Mouse (Mus musculus): Measurements from ENCODE around the gene Usp39. TPM values are rescaled to one million over a fixed set of nuclear protein-coding genes. Genes with fewer than 3 reads are reported as not detected.

Gene Usp39
- total RNA-seq (2015) (66.8 and 71.3 TPM in 2 replicates), total RNA-seq (2017) (113 and 115 TPM in 2 replicates)

GRCm38 (mm10) chr6:72345074-72345567 lies at the start of gene Usp39:
Gene Usp39 (minus strand): TSS chr6:72345184.
- ATAC-seq (replicated peaks; ENCODE audit: poor library complexity) = peak; percentile 80

- ATAC-seq (replicated peaks; ENCODE audit: poor library complexity) = no peak
Observed at GRCm38 (mm10) chr6:72392341-72392740, 47.4 kb upstream of the Usp39 start.

GRCm38 (mm10) chr6:72390795-72391521 lies 46.0 kb upstream of the Usp39 start:
- ATAC-seq (replicated peaks; ENCODE audit: poor library complexity) = peak; percentile 21

GRCm38 (mm10) chr6:72389941-72390771 lies 45.2 kb upstream of the Usp39 start, which contains the start of gene Vamp8:
Gene Vamp8 (minus strand): TSS chr6:72390703.
- peak; percentile 45 for ATAC-seq (replicated peaks; ENCODE audit: poor library complexity)

- peak; percentile 76 for ATAC-seq (replicated peaks; ENCODE audit: poor library complexity)
Observed at GRCm38 (mm10) chr6:72389471-72389940, 44.5 kb upstream of the Usp39 start.

GRCm38 (mm10) chr6:72388791-72389329 lies 43.9 kb upstream of the Usp39 start:
- no peak for ATAC-seq (replicated peaks; ENCODE audit: poor library complexity)

- ATAC-seq (replicated peaks; ENCODE audit: poor library complexity) = no peak
Observed at GRCm38 (mm10) chr6:72388266-72388665, 43.3 kb upstream of the Usp39 start.

- no peak for ATAC-seq (replicated peaks; ENCODE audit: poor library complexity)
Observed at GRCm38 (mm10) chr6:72387816-72388215, 42.8 kb upstream of the Usp39 start.

GRCm38 (mm10) chr6:72386561-72386960 lies 41.6 kb upstream of the Usp39 start:
- ATAC-seq (replicated peaks; ENCODE audit: poor library complexity) = no peak

- no peak for ATAC-seq (replicated peaks; ENCODE audit: poor library complexity)
Observed at GRCm38 (mm10) chr6:72385258-72385657, 40.3 kb upstream of the Usp39 start.

GRCm38 (mm10) chr6:72383952-72384351 lies 39.0 kb upstream of the Usp39 start:
- ATAC-seq (replicated peaks; ENCODE audit: poor library complexity) = peak; percentile 60

- ATAC-seq (replicated peaks; ENCODE audit: poor library complexity) = no peak
Observed at GRCm38 (mm10) chr6:72383142-72383820, 38.3 kb upstream of the Usp39 start.

GRCm38 (mm10) chr6:72382494-72382893 lies 37.5 kb upstream of the Usp39 start:
- no peak for ATAC-seq (replicated peaks; ENCODE audit: poor library complexity)

- peak; percentile 76 for ATAC-seq (replicated peaks; ENCODE audit: poor library complexity)
Observed at GRCm38 (mm10) chr6:72380131-72380770, 35.3 kb upstream of the Usp39 start, which contains the start of gene Vamp5. Gene Vamp5 (minus strand): TSS chr6:72380468.

- ATAC-seq (replicated peaks; ENCODE audit: poor library complexity) = peak; percentile 18; the same call in 1 of the 2 replicates
Observed at GRCm38 (mm10) chr6:72379377-72380130, 34.6 kb upstream of the Usp39 start.

GRCm38 (mm10) chr6:72378510-72379234 lies 33.7 kb upstream of the Usp39 start:
- no peak for ATAC-seq (replicated peaks; ENCODE audit: poor library complexity)

GRCm38 (mm10) chr6:72374820-72375563 lies 30.0 kb upstream of the Usp39 start:
- peak; percentile 67 for ATAC-seq (replicated peaks; ENCODE audit: poor library complexity)

- ATAC-seq (replicated peaks; ENCODE audit: poor library complexity) = no peak
Observed at GRCm38 (mm10) chr6:72374206-72374605, 29.2 kb upstream of the Usp39 start.

Measured in megakaryocyte progenitor cell, adult 5-6 weeks (primary cell).